Mouse (Mus musculus) inflammation-experienced regulatory T-cells (primary cell): ENCODE results near the gene Coro2b. TPM values are rescaled to one million over a fixed set of nuclear protein-coding genes. Genes with fewer than 3 reads are reported as not detected.

ENCODE experiments used
- polyA plus RNA-seq, 2 experiments: library from polyadenylated mRNA; unstranded; fragments of 100-300 nt; shearing (Covaris generic); gene quantifications; one replicate each; pipeline ENCODE4 v1.2.1; 2017

Coro2b gene
- polyA plus RNA-seq = 1 to 10 TPM; 3.2 to 3.4 TPM

GRCm38 (mm10) chr9:62536655-62537631 lies at the start of gene Coro2b:
Gene Coro2b (minus strand): TSS chr9:62537044.

Other genes with a start within 250 kb of the Coro2b start
- gene Anp32a, start 195.8 kb downstream of the Coro2b start, polyA plus RNA-seq = 10 to 100 TPM; 66.7 to 72.2 TPM
- under 1 TPM; 0.23 to 0.77 TPM for gene Itga11, start 140.8 kb upstream of the Coro2b start, polyA plus RNA-seq